Mouse (Mus musculus): ENCODE data around the gene Uaca. TPM values are rescaled to one million over a fixed set of nuclear protein-coding genes. Genes with fewer than 3 reads are reported as not detected.

Uaca gene
- 1 to 10 TPM; 8.6 to 9.2 TPM for total RNA-seq (2021)

- intact Hi-C loops (cut with DNase I) = loop anchor here (5.0 kb wide), 1 partner anchor 37 kb away; no protein-coding TSS in a partner anchor
- peak; percentile 73 to 86 for DNase-seq (ENCODE audit: low spot score in 2 of 2)
Measured at GRCm38 (mm10) chr9:60794210-60794840, at the start of gene Uaca. Uaca (plus strand) TSS chr9:60794542.

- intact Hi-C loops (cut with DNase I) = loop anchor here (1.0 to 10.0 kb wide), 3 partner anchors 27 to 494 kb away; no protein-coding TSS in a partner anchor
- DNase-seq (ENCODE audit: low spot score in 2 of 2) = no peak
Measured at GRCm38 (mm10) chr9:60744971-60745370, 49.4 kb upstream of the Uaca start.

GRCm38 (mm10) chr9:60746561-60746960, 47.8 kb upstream of the Uaca start:
- DNase-seq (ENCODE audit: low spot score in 2 of 2) = no peak
- intact Hi-C loops (cut with DNase I) = loop anchor here (10.0 kb wide), 1 partner anchor 52 kb away; no protein-coding TSS in a partner anchor

- intact Hi-C loops (cut with DNase I) = loop anchor here (10.0 kb wide), 1 partner anchor 53 kb away; no protein-coding TSS in a partner anchor
- DNase-seq (ENCODE audit: low spot score in 2 of 2) = no peak
Measured at GRCm38 (mm10) chr9:60747672-60748071, 46.7 kb upstream of the Uaca start.

- DNase-seq (ENCODE audit: low spot score in 2 of 2) = no peak
- intact Hi-C loops (cut with DNase I) = loop anchor here (10.0 kb wide), 1 partner anchor 53 kb away; no protein-coding TSS in a partner anchor
Measured at GRCm38 (mm10) chr9:60748191-60748590, 46.2 kb upstream of the Uaca start.

GRCm38 (mm10) chr9:60749105-60749504, 45.2 kb upstream of the Uaca start:
- intact Hi-C loops (cut with DNase I) = loop anchor here (10.0 kb wide), 1 partner anchor 54 kb away; no protein-coding TSS in a partner anchor
- DNase-seq (ENCODE audit: low spot score in 2 of 2) = no peak

- DNase-seq (ENCODE audit: low spot score in 2 of 2) = no peak
- intact Hi-C loops (cut with DNase I) = no loop called here
Measured at GRCm38 (mm10) chr9:60751098-60751497, 43.2 kb upstream of the Uaca start.

- intact Hi-C loops (cut with DNase I) = no loop called here
Measured at GRCm38 (mm10) chr9:60751971-60752370, 42.4 kb upstream of the Uaca start.

GRCm38 (mm10) chr9:60752636-60753035, 41.7 kb upstream of the Uaca start:
- intact Hi-C loops (cut with DNase I) = no loop called here
- DNase-seq (ENCODE audit: low spot score in 2 of 2) = no peak

More at GRCm38 (mm10) chr9:60751971-60752370, 42.4 kb upstream of the Uaca start:
- no peak for DNase-seq (ENCODE audit: low spot score in 2 of 2)

GRCm38 (mm10) chr9:60756258-60756657, 38.1 kb upstream of the Uaca start:
- intact Hi-C loops (cut with DNase I) = loop anchor here (1.0 to 5.0 kb wide), 2 partner anchors 36 to 102 kb away; partner anchors contain the start of gene Uaca
- peak; percentile 53 to 57 for DNase-seq (ENCODE audit: low spot score in 2 of 2)

- no peak for DNase-seq (ENCODE audit: low spot score in 2 of 2)
- intact Hi-C loops (cut with DNase I) = loop anchor here (1.0 to 5.0 kb wide), 2 partner anchors 35 to 101 kb away; partner anchors contain the start of gene Uaca
Measured at GRCm38 (mm10) chr9:60756866-60757740, 37.2 kb upstream of the Uaca start.

- intact Hi-C loops (cut with DNase I) = loop anchor here (5.0 kb wide), 1 partner anchor 34 kb away; the partner anchor contains the start of gene Uaca
- DNase-seq (ENCODE audit: low spot score in 2 of 2) = no peak
Measured at GRCm38 (mm10) chr9:60757817-60758216, 36.5 kb upstream of the Uaca start.

- intact Hi-C loops (cut with DNase I) = loop anchor here (5.0 kb wide), 1 partner anchor 33 kb away; the partner anchor contains the start of gene Uaca
- DNase-seq (ENCODE audit: low spot score in 2 of 2) = no peak
Measured at GRCm38 (mm10) chr9:60759436-60760007, 34.8 kb upstream of the Uaca start.

GRCm38 (mm10) chr9:60765181-60765580, 29.2 kb upstream of the Uaca start:
- no peak for DNase-seq (ENCODE audit: low spot score in 2 of 2)
- intact Hi-C loops (cut with DNase I) = no loop called here

GRCm38 (mm10) chr9:60768393-60768792, 25.9 kb upstream of the Uaca start:
- intact Hi-C loops (cut with DNase I) = no loop called here
- DNase-seq (ENCODE audit: low spot score in 2 of 2) = no peak

GRCm38 (mm10) chr9:60769711-60770111, 24.6 kb upstream of the Uaca start:
- intact Hi-C loops (cut with DNase I) = no loop called here
- DNase-seq (ENCODE audit: low spot score in 2 of 2) = no peak

GRCm38 (mm10) chr9:60773713-60774112, 20.6 kb upstream of the Uaca start:
- DNase-seq (ENCODE audit: low spot score in 2 of 2) = no peak

GRCm38 (mm10) chr9:60776899-60777298, 17.4 kb upstream of the Uaca start:
- DNase-seq (ENCODE audit: low spot score in 2 of 2) = no peak
- intact Hi-C loops (cut with DNase I) = no loop called here

More at GRCm38 (mm10) chr9:60773713-60774112, 20.6 kb upstream of the Uaca start:
- intact Hi-C loops (cut with DNase I) = no loop called here

GRCm38 (mm10) chr9:60782057-60782789, 12.1 kb upstream of the Uaca start:
- intact Hi-C loops (cut with DNase I) = no loop called here
- DNase-seq (ENCODE audit: low spot score in 2 of 2) = no peak

Data from left cerebral cortex, postnatal 25 days (tissue).